Mouse (Mus musculus) cerebral cortex, adult 2 months (tissue): ENCODE results near the gene Sh3d19.

Experiments used
- WGBS: fragments of 180-500 bp; shearing (Covaris S2); methylation state at CpG from one replicate; pipeline ENCODE4 v1.1.7; 2018; 5-methylcytosine and 5-hydroxymethylcytosine counted together

Sh3d19 gene

DNA sequence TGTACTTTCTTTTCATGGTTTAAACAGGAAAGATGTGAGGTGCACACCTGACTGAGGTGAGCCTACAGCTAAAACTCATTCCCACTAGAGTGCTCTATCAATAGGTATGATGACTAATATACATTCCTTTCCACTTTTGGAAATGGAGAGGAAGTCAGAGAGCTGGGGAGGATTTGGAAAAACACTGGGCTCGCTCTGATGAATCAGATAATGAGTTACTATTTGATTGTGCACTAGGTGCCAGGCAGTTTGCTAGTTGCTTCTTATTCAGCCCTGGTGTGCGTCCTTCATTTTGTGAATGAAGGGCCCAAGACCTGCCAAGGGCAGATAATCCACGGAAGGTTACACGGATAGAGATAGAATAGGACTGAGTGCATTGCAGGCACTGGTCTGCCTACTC lies 9.1 kb downstream of the Sh3d19 start:
- 73% methylated on average over 4 of the region's 4 CpGs for WGBS

DNA sequence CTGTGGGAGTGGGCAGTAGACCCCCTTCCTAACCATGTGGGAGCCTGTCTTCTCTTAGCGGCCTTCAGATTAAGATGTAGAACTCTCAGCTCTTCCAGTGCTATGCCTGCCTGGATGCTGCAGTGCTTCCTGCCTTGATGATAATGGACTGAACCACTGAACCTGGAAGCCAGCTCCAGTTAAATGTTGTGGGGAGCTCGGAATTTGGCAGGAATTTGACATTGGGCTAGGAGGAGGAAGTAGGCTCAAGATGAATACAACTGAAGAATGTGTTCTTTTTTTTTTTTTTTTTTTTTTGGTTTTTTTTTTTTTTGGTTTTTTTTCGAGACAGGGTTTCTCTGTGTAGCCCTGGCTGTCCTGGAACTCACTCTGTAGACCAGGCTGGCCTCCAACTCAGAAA lies 10.9 kb downstream of the Sh3d19 start:
- WGBS: 79% methylated on average over 3 of the region's 3 CpGs

DNA sequence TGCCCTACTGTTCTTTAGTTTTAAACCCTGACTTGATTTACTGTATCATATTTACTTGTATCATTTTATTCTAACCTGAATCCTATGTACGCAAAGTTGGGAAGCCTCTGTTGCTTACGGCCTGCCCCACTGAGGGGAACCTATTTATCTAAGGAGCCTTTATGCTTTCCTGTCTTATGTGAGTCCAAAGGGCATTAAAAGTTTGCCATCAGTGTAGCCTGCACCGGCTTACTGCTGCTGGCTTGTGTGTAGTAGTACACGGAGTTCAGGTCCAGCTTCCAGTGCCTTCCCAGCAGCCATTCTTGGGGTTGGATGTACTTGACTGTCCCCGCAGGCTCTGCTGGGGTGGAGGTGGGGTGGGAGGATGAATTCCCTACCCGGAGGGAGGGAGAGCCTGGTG lies 13.6 kb downstream of the Sh3d19 start:
- 74% methylated on average over 6 of the region's 6 CpGs for WGBS

DNA sequence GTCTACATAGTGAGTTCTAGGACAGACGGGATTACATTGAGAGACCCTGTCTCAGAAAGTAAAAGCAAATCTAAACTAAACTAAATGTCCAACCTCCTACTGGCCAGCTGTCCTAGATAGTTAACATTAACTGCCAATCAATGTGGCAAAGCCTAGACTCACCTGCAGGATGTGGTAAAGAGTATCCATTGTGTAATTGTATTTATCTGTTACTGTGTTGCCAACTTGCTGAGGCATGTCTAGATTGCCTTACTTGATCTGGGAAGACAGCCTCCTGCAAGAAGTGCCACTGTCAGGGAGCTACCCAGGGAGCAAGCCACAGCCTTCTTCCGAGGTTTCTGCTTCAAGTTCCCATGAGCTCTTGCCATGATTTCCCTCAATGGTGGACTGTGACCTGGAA lies 16.3 kb downstream of the Sh3d19 start:
- 93% methylated on average over 2 of the region's 2 CpGs for WGBS

DNA sequence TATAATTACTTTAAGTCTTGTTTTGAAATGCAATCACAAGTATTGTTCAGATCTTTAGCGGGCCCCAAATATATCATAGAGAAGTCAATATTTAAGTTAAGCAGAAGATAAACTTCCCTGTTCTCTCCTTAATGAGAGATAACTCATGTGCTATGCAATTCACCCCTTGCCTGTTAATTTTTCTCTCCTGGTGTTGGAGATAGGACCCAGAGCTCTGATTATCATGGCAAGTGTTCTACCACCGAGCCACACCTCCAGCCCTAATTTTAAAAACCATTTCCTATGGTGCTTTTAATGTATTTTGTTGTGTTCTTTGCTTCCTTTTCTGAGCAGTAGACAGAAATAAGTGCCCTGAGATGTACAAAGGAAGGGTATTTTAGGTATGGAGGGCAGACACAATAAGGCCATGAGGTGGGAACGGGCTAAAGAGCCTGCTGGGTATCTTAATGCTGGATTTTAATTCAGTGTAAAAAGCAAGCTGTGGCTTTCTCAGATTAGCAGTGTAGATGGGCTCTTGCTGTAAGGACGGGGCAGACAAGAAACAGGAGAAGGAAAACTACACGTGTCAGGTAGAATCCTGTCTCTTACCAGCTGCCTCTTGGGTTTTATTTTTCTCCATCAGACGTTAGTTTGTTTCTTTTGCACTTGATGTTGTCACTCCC lies 20.4 kb downstream of the Sh3d19 start:
- 72% methylated on average over 6 of the region's 6 CpGs for WGBS

DNA sequence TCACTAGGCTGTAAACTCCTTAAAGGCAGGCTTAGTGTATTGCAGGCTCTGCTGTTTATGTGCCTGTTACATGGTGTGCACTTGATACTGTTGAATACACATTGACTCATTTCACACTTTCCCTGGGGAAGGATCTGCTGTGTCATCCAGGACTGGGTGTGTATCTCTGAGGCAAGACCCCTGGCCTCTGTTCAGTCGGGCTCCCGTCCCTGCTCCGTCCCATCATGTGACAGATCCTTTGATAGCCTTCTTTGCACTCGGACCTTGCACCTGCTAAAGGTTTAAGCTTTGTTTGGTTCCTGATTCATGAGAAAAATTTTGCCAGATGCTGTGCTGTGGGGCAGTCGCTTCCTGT lies 20.9 kb downstream of the Sh3d19 start:
- WGBS: 67% methylated on average over 5 of the region's 5 CpGs

DNA sequence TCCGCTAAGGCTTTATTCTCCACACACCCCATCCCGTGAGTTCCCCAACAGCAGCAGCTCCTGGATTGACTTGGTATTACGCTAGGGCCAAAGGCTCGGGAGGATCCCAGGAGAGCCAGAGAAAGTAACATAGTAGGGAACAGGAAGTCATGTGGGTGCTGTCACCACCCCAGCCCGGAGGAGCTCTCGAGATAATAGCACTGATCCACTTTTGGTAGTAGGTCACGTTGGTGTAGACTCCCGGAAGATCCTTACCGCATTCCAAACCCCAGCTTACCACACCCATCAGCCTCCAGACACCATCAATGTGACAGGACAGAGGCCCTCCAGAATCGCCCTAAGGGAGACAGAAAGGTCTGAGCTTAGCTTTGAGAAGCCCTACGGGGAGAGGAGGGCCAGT lies 22.8 kb downstream of the Sh3d19 start:
- 73% methylated on average over 11 of the region's 11 CpGs for WGBS

DNA sequence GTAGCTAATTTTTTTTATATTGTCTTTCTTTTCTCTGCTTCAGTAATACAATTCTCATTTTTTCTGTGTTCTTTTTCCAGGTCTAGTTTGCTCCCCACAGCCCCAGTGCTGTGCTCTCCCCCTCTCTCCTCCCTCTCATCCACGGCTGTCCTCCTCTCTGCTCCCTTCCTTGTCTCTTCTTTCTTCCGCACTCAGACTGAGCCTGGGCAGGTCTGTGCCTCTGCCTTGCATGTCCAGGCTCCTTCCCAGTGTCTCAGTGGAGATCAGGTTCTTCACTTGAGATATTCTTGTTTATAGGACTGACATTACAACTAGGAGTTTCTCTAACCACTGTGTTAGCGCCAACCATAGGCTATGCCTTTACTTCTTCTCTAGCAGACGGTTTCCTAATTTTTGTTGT lies 23.7 kb downstream of the Sh3d19 start:
- 77% methylated on average over 4 of the region's 4 CpGs for WGBS

DNA sequence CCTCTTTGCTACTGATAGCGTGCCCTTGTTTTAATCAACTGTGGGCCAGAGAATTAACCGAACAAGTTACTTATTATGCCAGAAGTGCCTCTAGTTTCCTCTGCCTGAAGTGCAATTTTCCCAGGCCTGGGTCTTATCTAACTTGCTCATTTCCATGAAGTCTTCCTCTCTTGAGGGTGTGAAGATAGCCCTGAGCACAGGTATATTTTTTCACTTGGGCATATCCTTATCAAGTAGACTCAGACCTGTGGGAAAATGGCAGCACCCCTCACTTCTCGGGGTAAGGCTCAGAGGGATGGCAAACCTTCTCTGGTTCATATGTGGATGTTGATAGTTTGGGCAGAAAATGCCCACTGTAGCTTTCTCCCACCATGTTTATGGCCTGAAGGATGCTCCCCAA lies 30.4 kb downstream of the Sh3d19 start:
- WGBS: 93% methylated on average over 3 of the region's 3 CpGs

DNA sequence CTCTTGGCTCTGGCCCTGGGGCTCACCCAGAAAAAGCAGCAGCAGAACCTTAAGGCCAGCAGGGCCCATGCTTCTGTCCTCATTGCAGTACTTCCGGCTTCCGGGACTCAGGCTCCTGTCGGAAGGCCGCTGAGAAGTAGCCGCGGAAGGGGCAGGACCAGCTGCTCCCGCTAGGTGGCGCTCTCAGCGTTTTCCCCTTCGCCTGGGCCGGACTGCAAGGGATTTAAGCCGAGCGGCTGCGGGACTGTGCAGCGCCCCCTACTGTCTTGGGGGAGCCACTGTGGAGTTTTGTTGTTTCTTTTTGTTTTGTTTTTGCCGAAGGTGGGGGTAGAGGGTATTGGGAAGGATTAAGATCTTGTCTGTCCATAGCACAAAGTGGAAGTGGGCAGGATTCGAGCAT lies 31.5 kb downstream of the Sh3d19 start, which contains the start of gene Prss48:
Gene Prss48, minus strand, starts transcription at position 69 of the 400 bp plus-strand sequence.
- 82% methylated on average over 17 of the region's 17 CpGs for WGBS

DNA sequence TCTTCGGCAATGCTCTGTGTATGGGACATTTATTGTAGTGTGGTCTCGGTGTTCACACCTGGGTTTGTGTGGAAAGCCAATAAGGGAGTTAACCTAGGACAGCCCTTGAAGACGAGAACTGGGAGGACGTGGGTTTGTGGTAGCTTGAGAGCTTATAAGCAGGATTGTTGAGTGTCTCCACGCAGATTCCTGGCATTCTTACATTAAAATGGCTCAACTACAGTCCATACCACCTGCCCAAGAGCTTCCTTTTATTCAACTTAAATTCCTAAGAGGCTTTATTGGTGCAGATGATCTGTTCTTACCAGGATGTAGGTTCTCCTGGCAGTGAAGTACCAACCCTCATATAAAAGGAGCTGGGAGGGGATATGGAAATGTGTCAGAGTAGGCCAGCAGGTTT lies 32.0 kb downstream of the Sh3d19 start:
- WGBS: 89% methylated on average over 5 of the region's 5 CpGs

DNA sequence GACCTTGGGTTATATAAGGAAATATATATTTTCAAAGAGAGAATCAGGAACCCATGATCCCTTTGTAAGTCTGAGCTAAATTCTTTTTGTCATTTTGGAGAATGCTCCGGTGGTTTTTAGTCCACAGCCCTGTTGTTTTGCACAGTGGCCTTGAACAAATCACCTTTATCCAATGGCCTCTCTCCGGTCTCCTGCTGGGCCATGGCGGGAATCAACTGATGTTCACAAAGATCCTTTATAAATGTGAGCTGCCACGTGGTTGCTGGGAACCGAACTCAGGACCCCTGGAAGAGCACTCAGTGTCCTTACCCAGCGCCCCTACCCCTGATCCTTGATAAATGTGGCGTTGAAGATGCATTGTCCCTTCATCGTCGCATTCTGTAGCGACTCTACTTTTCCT lies 33.8 kb downstream of the Sh3d19 start:
- 93% methylated on average over 10 of the region's 10 CpGs for WGBS

DNA sequence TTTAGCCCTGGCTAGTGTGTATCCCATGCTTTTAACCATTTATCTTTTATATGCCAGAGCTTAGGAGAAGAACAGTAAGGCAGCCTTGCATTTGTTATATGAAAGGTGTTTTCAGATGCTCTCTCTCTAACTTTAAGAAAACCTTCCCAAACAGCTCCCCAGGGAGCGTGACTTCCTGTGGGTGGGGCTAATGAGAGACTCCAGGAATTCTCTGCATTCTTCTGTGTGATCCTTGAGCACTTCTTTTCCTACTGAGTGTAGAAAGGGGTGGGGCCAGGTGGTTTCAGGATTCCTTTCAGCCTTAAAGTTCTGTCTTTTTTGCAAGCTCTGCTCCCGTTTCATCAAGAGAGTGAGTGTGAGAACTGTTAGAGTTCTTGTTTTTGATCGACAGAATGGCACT lies 39.7 kb downstream of the Sh3d19 start:
- WGBS: 78% methylated on average over 3 of the region's 3 CpGs

DNA sequence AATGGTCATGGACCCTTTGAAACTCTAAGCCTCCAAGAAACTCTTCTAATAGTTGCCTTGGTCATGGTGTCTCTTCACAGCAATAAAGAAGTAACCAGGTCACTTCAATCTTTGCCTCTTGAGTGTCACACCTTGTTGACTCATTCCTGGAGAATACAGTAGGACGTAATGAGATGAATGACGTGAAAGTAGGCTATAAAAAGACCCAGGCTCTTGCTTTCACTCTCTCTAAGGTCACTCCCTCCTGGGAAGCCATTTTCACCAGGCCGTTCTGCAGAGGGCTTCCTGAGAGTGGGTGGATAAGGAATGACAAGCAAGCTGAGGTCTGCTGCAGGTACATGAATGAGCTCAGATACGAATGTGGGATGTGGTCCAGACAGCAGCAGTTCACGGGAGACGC lies 40.5 kb downstream of the Sh3d19 start:
- WGBS: 72% methylated on average over 6 of the region's 6 CpGs

DNA sequence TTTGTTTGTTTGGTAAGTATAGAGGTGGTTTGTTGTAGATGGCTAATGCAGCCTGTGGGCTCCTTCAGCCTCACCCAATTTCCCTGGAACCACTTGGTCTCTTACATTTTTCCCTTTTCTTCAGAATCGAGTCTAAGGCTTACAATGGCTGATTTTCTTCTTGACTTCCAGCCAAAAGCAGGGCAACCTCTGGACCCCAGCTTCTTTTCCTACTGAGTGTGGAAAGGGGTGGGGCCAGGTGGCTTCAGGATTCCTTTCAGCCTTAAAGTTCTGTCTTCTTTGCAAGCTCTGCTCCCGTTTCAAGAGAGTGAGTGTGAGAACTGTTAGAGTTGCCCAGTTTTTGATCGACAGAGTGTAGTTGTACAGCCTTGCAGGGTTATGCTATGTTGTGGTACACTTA lies 40.9 kb downstream of the Sh3d19 start:
- WGBS: 76% methylated on average over 3 of the region's 3 CpGs

DNA sequence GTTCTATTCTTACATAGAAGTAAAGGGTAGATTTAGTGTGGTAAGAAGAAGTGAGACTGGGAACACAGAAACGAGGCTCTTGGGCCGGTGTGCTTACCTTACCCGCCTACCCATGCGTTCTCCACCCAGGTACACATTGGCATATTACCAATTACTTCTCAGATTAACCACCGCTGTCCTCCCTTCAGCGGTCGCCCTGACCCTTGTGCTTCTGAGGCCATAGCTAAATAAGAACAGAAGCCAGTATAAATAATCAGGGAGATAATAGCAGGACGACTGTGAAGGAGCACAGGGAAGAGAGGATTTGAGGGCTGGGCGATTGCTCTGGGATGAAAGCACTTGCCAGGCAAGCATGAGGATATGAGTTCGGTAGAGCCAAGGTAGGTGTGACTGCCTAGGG lies 42.9 kb downstream of the Sh3d19 start:
- WGBS: 87% methylated on average over 10 of the region's 10 CpGs

DNA sequence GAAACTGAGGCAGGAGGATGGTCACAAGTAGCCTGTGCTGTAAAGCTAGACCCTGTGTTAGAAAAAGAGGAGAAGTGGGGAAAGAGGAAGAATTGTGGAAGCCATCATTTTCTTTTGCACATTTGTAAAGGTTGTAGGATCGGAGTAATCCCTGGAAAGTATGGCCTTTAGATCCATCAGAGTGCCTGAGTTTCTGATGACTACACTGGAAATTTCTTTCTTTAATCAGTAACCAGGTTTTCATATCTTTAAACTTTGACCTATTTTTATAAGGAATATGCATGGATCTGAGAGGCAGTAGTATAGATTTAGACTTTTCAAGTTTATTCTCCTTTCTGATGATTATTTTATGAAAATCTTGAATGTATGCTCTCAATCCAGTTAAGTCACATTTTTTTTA lies 46.1 kb downstream of the Sh3d19 start:
- WGBS: 98% methylated on average over 1 of the region's 1 CpGs

DNA sequence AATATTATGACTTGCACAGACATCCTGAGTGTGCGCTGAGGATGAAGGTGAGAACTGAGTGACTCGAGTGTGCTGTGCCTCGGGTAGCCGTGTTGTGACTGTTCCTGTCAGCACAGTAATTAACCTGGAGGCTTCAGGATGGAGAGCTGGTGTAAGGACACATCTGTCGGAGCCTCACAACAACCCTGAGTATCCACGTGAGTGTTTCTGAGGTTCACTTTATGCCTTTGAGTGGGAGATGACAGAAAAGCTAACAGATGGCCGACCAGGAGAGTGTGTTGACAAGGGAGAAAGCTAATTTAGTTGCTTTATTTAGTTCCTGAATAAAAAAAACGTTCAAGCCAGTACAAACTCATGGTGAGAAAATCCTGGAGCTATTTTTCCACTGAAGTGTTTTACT lies 46.6 kb downstream of the Sh3d19 start:
- WGBS: 43% methylated on average over 8 of the region's 8 CpGs

DNA sequence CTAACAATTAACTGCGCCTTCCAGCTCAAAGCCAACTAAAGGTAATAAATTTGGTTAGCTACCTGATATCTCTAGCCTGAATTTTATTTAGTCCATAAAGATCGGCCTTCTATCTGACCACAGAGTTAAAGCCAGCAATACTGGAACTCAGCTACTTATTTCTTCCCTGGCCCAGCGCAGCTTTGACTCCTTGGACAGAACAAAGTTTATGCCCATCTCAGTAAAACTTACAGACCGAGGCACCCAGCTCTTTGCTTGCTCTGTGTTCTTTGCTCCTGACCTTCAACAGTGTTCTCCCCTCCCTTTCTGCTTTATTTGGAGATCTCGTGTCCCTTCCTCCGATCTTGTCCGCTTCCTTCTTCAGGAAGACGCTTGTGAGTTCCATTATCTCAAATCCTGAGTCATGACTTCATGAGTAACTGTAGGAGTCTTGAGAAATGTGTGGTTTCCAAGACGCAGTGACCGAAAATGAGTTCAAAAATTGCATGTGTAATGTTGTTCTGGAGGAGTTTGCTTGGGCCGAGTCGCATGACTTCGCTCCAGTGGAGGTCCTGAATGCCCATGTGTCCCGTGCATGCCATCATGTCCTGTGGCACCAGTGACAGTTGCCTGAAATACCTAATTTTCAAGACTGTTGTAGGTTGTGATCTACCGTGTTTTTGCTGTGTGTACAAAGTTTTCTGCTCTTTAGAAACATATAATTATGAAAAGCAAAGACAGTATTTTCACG lies 50.2 kb downstream of the Sh3d19 start:
- WGBS: 77% methylated on average over 16 of the region's 16 CpGs

DNA sequence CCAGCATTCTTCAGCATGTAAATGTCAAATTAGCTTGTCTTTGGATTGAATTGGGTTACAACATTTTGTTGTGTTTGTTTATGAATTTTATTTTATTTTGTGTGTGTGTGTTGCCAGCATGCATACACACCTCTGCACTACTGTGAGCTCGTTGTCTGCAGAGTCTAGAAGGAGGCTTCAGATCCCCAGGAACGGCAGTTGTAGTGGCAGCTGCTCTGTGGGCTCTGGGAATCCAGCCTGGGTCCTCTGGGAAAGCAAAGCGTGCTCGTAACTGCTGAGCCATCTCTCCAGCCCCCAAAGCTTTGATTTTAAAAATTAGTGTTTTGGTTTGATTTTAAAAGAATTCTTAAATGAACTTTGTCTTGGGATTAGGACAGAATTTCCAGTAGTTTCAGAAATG lies 50.7 kb downstream of the Sh3d19 start:
- 62% methylated on average over 4 of the region's 4 CpGs for WGBS

DNA sequence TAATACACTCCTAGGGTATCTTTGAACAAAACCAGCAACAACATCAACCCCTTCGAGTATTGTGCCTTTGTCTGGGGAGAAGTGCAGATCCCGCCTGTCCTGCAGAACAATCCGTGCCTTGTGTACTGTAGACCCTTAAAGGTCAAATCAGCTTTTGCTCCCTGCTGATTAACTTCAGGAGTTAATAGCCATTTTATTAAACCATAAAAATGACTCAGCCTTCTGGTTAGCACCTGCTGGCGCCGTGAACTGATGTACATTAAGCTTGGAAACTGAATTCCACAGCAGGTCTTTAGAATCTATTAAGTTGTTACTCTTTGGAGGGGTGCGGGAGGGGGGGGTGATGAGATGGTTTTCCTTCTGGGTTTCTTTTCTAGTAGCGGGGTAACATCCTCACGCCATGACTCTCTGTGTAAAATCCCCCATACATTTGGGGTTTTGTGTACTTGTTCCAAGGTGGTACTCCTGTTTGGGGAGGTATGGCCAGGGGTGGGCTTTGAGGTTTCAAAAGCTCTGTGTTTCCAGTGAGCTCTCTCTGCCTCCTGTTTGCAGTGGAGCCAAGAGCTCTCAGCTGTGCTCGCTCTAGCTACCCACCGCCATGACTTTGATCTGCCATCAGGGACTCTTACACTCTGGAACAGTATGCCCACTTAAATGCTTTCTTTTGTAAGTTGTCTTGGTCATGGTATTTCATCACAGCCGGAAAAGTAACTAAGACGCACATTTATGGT lies 53.3 kb downstream of the Sh3d19 start:
- WGBS: 91% methylated on average over 12 of the region's 12 CpGs

DNA sequence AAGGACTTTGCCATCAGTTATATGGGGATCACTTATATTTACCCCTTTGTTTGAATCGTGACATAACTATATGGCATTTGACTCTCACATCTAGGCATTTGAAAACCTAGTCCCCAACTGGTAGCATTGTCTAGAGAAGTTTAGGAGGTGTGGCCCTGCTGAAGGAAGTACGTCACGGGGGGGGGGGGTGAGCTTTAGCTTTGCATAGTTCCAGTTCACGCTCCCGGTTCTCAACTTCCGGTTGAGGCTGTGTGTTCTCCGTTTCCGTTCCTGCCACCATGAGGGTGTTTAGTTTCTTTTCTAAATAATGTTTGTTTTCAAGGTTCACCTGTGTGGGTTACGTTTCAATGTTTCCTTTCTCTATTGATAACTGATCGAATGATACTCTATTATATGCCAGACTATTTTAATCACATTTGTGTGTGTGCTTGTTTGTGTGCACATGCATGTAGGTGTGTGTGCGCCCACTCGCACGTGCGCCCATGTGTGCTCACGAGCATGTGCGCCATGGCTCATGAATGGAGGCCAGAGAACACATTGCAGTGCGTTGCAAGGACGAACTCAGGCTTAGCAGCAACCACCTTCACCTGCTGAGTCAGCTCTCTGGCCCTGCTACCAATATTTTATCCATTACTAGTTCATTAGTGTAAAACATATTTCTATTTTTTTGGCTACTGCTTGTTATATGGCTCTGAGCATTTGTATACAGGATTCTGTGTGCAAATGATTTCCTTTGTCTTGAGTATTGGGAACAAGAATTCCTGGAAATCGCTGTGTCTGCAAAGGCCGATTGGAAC lies 54.6 kb downstream of the Sh3d19 start:
- 94% methylated on average over 20 of the region's 20 CpGs for WGBS
